Mouse (Mus musculus) testis, adult 2 months (tissue): ENCODE data around the gene Agfg2. TPM values are rescaled to one million over a fixed set of nuclear protein-coding genes. Genes with fewer than 3 reads are reported as not detected.
"Not testable (repeated sequence)": the region's sequence is repeated elsewhere in the genome, so short reads cannot be mapped to it uniquely, and the experiment has no call there.

Source experiments
- H3K27ac ChIP-seq: fragments of 200-500 bp; 2 replicates; pipeline ENCODE4 v1.5.1; 2012; ENCODE audit warnings: low read depth, low read length; ENCODE audit not compliant: control insufficient read depth, insufficient read depth
- H3K27me3 ChIP-seq: fragments of 200-500 bp; 2 replicates; pipeline ENCODE4 v1.6.1; 2012; ENCODE audit warnings: mild to moderate bottlenecking, low read length, moderate library complexity; ENCODE audit not compliant: control insufficient read depth, insufficient read depth
- H3K36me3 ChIP-seq: fragments of 200-500 bp; 2 replicates; pipeline ENCODE4 v1.6.1; 2012; ENCODE audit warnings: mild to moderate bottlenecking, low read length; ENCODE audit not compliant: control insufficient read depth, insufficient read depth
- H3K4me1 ChIP-seq: fragments of 200-500 bp; 2 replicates; pipeline ENCODE4 v1.6.1; 2012; ENCODE audit warnings: low read length; ENCODE audit not compliant: control insufficient read depth, insufficient read depth
- H3K4me3 ChIP-seq: fragments of 200-500 bp; 2 replicates; pipeline ENCODE4 v1.5.1; 2012; ENCODE audit warnings: low read depth, mild to moderate bottlenecking, low read length, moderate library complexity, mixed read lengths; ENCODE audit not compliant: control insufficient read depth
- CTCF ChIP-seq: fragments of 200-500 bp; IDR thresholded peaks from 2 replicates; pipeline ENCODE4 v1.5.1; 2012; ENCODE audit warnings: low read depth, mild to moderate bottlenecking, inconsistent platforms, low read length, moderate library complexity; ENCODE audit not compliant: control insufficient read depth, insufficient read depth, insufficient replicate concordance
- POLR2A ChIP-seq: fragments of 200-500 bp; IDR thresholded peaks from 2 replicates; pipeline ENCODE4 v1.6.1; 2012; ENCODE audit warnings: low read depth, mild to moderate bottlenecking, inconsistent platforms, low read length, moderate library complexity; ENCODE audit not compliant: control insufficient read depth
- polyA plus RNA-seq: library from polyadenylated mRNA; depleted of rRNA; stranded (reverse); fragments of >200 nt; gene quantifications from 2 replicates; pipeline ENCODE4 v1.2.3, GENCODE M21; 2012

The Agfg2 gene
- polyA plus RNA-seq, 1 experiment, result 12.0 TPM

DNA sequence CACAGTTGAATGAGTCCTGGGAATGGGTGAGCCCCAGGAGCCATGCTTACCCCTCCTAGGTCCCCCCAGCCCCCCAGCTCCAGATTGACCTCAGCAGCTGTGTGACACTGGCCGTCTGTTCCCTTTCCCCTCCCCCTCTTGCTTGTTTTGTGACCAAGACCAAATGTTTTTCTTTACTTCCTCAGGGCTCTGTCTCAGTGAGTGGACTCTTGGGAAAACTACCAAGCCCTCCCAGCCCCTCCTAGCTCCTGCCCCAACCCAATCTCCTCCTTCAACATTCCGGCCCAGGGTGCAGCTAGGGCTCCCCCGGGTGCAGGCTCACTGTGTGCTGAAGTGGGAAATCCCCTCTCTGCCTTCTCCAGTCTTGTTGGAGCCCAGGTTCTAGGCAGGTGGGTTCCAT lies 53.9 kb downstream of the Agfg2 start:
- Histone ChIP-seq H3K4me3 (peak overlapping the region; percentile 92), H3K4me1 (peaks cover 8% of the 10 kb centered on the region), H3K36me3 (no peaks in the 10 kb centered on the region; the same call in 1 of the 2 replicates), H3K27ac (peak overlapping the region; percentile 97), H3K27me3 (no peaks in the 10 kb centered on the region)
- TF ChIP-seq CTCF (no peak), POLR2A (no peak)

DNA sequence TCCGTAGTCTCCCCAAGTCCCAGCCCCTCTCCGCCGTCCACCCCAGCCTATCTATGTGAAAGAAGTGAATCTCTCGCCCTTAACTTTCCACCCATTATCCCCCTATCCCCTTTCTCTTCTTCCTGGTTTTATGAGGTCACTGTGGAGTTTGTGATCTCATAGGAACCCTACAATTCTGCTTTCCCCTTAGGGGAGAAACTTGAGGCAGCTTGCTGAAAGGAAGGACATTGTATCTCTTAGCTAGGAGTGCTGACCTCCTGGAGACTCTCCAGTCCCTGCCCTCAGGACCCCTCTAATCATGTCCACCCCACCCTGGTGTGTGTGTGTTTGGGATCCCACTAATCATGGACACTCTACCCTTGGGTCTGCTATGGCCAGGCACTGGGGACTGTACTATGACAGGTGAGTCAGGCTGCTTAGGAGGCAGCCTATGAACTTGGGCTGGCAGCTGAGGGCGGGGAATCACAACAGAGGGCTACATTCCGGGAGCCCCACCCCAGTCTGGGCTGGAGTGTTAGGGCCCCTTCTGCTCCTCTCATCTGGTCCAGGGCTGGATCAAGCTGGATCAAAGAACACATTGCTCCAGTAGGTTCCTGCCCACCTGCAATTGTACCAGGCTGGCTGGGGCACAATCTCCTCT lies 54.5 kb downstream of the Agfg2 start:
- Histone ChIP-seq H3K27me3 (no peaks in the 10 kb centered on the region), H3K27ac (peak overlapping the region; percentile 97), H3K4me3 (peak overlapping the region; percentile 92), H3K4me1 (peaks cover 8% of the 10 kb centered on the region), H3K36me3 (no peaks in the 10 kb centered on the region)
- peak; percentile 48; the same call in 1 of the 2 replicates for TF ChIP-seq POLR2A
- no peak for TF ChIP-seq CTCF

DNA sequence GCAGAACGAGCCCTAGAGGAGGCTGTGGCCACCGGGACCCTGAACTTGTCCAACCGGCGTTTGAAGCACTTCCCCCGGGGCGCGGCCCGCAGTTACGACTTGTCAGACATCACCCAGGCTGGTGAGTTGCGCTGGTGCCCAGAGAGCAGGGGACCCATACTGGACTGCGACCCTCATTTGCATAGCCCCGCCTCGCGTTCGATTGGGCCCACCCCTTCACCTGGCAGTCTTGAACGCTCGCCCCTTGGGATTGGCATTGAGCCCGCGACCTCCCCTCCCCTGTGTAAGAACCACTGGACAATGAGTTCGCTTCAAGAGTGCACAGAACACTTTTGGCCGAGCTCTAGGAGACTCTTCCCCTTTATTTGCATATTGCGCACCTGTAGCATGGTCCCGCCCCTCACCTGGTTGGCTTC lies 55.2 kb downstream of the Agfg2 start:
- Histone ChIP-seq H3K27me3 (no peaks in the 10 kb centered on the region), H3K4me1 (peaks cover 8% of the 10 kb centered on the region), H3K4me3 (peak overlapping the region; percentile 92), H3K36me3 (no peaks in the 10 kb centered on the region), H3K27ac (peak overlapping the region; percentile 97)
- TF ChIP-seq POLR2A (no peak; the same call in 1 of the 2 replicates), CTCF (no peak)

DNA sequence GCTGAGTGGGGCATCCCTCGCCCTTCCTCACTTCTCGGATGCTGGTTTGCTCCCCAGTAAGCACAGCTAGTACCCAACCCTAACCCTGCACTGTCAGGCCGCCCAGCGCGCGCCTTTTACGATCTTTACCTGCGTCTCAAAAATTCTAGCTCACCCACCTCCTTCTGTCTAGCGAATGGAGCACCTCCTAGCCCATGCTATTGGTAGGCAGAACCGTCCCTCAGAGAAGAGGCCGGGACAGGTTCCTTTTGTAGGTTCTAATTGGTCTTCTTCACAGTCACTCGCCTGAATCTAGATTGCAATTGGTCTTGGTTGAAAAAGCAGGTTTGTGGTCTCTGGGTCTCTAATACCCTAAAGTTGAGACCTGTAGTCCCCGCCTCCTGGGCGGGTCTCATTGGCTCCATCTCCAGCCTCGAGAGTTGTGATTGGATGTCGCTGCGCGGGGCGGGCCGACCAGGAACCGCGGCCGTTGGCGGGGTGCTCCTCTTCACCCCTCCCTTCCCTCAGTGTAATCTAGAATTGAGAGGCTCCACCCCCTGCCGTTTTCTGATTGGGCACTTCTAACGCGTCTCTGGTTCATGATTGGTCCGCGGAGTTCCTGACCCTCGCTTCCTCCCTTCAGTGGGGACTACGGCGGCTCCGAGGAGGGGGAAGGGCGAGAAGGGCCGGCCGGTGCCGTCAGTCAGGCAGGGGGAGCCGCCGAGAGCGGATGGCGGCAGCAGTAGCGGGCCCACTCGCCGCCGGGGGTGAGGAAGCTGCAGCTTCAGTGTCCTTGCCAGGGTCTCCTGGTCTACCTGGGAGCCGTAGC lies 55.8 kb downstream of the Agfg2 start, which contains the start of the genes Fbxo24, Lrch4 and Gm20605:
TSS of gene Fbxo24 (minus strand) at position 505 of the 808 bp plus-strand sequence.
TSS of gene Lrch4 (plus strand) at position 624 of the 808 bp plus-strand sequence.
TSS of gene Gm20605 (plus strand) at position 678 of the 808 bp plus-strand sequence.
- Histone ChIP-seq H3K4me3 (peak within 1 kb of the TSS; percentile 92), H3K27me3 (no peaks in the 10 kb centered on the region), H3K27ac (peak within 1 kb of the TSS; percentile 97), H3K4me1 (peaks cover 8% of the 10 kb centered on the region), H3K36me3 (no peaks in the 10 kb centered on the region)
- TF ChIP-seq CTCF, result no peak
- peak; percentile 95 for TF ChIP-seq POLR2A

DNA sequence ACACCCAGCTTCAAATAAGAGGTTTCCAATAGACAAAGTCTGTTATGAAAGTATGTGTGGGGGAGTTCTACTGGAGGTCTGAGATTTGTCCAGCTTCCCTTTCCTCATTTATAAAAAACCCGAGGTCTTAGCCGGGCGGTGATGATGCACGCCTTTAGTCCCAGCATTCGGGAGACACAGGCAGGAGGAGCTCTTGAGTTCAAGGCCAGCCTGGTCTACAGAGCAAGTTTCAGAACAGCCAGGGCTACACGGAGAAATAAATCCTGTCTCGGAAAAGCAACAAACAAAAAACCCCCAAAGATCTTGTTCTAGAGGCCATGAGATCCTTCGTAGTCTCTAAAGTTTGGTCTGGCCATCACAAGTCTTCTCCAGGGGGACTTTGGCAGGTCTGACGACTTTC lies 56.5 kb downstream of the Agfg2 start:
- Histone ChIP-seq H3K27me3 (no peaks in the 10 kb centered on the region), H3K4me1 (peaks cover 8% of the 10 kb centered on the region), H3K27ac (peak overlapping the region; percentile 97), H3K4me3 (peak overlapping the region; percentile 92), H3K36me3 (no peaks in the 10 kb centered on the region)
- no peak for TF ChIP-seq CTCF
- TF ChIP-seq POLR2A, result no peak

DNA sequence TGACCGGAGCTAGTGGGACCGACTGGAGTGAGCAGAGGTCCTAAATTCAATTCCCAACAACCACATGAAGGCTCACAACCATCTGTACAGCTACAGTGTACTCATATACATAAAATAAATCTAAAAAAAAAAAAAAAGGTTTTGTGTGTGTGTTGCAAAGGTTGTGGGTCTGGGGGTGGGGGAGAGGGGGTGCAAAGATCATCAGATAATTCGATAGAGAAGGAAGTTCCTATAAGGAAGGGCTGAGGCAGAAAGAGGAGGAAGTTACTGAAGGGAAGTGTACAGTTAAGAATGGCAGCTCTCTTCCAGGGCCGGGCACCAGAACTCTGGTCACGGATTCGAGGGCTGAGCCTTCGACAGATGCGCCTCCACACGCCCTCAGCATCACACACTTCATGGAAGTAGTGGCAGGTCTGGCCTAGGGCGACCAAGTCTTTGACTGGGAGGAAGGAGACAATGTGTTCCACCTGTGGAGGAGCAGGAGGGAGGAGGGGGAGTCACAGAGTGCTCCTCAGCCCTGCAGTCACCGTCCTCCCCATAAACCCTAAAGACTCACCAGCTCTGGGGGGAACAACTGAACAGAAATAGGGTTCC lies 60.5 kb downstream of the Agfg2 start:
- peak overlapping the region; percentile 35; the same call in 1 of the 2 replicates for H3K27ac ChIP-seq
- H3K4me1 ChIP-seq, result no peaks in the 10 kb centered on the region; the same call in none of the 2 replicates
- no peak for TF ChIP-seq CTCF
- TF ChIP-seq POLR2A, result peak; percentile 20; the same call in 1 of the 2 replicates
- H3K36me3 ChIP-seq, result no peaks in the 10 kb centered on the region
- no peaks in the 10 kb centered on the region for H3K27me3 ChIP-seq
- peak overlapping the region; percentile 87 for H3K4me3 ChIP-seq

DNA sequence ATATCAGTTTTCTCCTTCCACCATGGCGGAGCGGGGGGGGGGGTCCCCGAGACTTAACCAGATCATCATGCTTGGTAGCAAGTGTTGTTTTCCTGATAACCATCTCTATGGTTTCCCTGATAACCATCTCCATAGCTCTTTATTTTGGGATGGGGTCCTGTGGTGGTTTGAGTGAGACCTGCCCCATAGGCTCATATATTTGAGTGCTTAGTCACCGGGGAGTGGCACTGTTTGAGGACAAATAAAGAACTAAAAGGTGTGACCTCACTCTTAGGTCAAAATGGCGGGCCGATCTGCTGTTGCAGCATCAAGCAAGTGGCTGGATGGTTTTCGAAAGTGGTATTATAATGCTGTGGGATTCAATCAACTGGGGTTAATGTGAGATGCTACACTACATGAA lies 69.2 kb downstream of the Agfg2 start:
- H3K4me3 ChIP-seq, result no peak overlapping the region
- H3K27ac ChIP-seq, result no peak overlapping the region
- no peak for TF ChIP-seq CTCF
- TF ChIP-seq POLR2A, result no peak
- H3K27me3 ChIP-seq, result no peaks in the 10 kb centered on the region
- H3K36me3 ChIP-seq, result no peaks in the 10 kb centered on the region
- H3K4me1 ChIP-seq, result peaks cover 7% of the 10 kb centered on the region

DNA sequence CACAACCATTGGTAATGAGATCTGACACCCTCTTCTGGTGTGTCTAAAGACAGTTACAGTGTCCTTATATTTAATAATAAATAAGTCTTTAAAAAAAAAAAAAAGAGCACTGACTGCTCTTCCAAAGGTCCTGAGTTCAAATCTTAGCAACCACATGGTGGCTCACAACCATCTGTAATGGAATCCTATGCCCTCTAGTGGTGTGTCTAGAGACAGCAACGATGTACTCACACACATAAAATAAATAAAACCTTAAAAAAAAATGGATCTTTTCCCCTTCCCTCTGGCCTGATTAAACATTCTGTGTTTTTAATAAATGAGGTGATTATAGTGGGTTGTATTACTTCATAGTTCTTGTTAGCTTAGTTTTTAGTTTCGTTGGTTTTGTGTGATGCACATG lies 69.6 kb downstream of the Agfg2 start:
- H3K27ac ChIP-seq, H3K36me3 ChIP-seq, H3K4me3 ChIP-seq, H3K27me3 ChIP-seq: not testable (repeated sequence)
- H3K4me1 ChIP-seq, result peaks cover 11% of the 10 kb centered on the region
